Mouse (Mus musculus) spleen, adult 10 weeks (tissue): ENCODE measurements around the gene Timm8a2. TPM values are rescaled to one million over a fixed set of nuclear protein-coding genes. Genes with fewer than 3 reads are reported as not detected.

Source experiments
- polyA plus RNA-seq: library from polyadenylated mRNA; stranded (reverse); fragments of 350-450 nt; fragmentation: Illumina TruSeq; extraction: RNeasy Lipid Tissue Mini Kit (QIAGEN cat#74804); gene quantifications from one replicate; pipeline ENCODE4 v1.2.3, GENCODE M21; 2015; ENCODE audit warnings: low replicate concordance; ENCODE audit not compliant: insufficient read depth

The Timm8a2 gene
- 0.76 TPM for polyA plus RNA-seq

GRCm38 (mm10) chr14:122034451-122034850 lies at the start of gene Timm8a2:
Gene Timm8a2 (plus strand): TSS chr14:122034674.

Other genes with a start within 250 kb of the Timm8a2 start
- 19.7 TPM for gene Dock9, start 236.8 kb upstream of the Timm8a2 start, polyA plus RNA-seq
- 49.0 TPM for gene Ubac2, start 156.1 kb upstream of the Timm8a2 start, polyA plus RNA-seq
- 84.3 TPM for gene Gpr18, start 118.9 kb upstream of the Timm8a2 start, polyA plus RNA-seq
- gene Gpr183, start 69.5 kb upstream of the Timm8a2 start, polyA plus RNA-seq, result 56.8 TPM
- 183 TPM for gene Tm9sf2, start 72.4 kb downstream of the Timm8a2 start, polyA plus RNA-seq
- gene Clybl, start 147.0 kb downstream of the Timm8a2 start, polyA plus RNA-seq, result 16.0 TPM